Comparison of ENCODE assay signal across 24 mouse cellular contexts in genomic region chr10:104878246-104878645, GRCm38 (mm10).
"Had no signal": no experiment of that assay in that cellular context is flagged by ENCODE, and none has a peak within 500 bp of the region (broad histone marks: within the 10 kb centered on the region; RNA-seq: fewer than 3 reads in every experiment).

No protein-coding gene starts in this region.

- H3K27me3 ChIP-seq: heart, embryonic 13.5 days; heart, embryonic 15.5 days; hindbrain, embryonic 12.5 days; intestine, embryonic 15.5 days; limb, embryonic 13.5 days had no signal

- H3K9ac ChIP-seq: forebrain, postnatal 0 days; heart, embryonic 13.5 days; heart, embryonic 15.5 days; hindbrain, embryonic 12.5 days; hindbrain, embryonic 14.5 days; intestine, embryonic 15.5 days; limb, embryonic 13.5 days had no signal

- ATAC-seq: forebrain, postnatal 0 days; hindbrain, embryonic 16.5 days; inflammation-experienced regulatory T-cells, adult 6 months; intestine, embryonic 15.5 days; intestine, postnatal 0 days had no signal

- H3K4me2 ChIP-seq: heart, embryonic 11.5 days; heart, embryonic 13.5 days; heart, embryonic 15.5 days; hindbrain, embryonic 12.5 days; hindbrain, embryonic 14.5 days; intestine, embryonic 15.5 days; limb, embryonic 13.5 days had no signal

- H3K4me1 ChIP-seq: heart, embryonic 13.5 days; heart, embryonic 15.5 days; hindbrain, embryonic 12.5 days; intestine, embryonic 15.5 days; limb, embryonic 13.5 days had no signal

- H3K36me3 ChIP-seq: heart, embryonic 13.5 days; heart, embryonic 15.5 days; hindbrain, embryonic 12.5 days; intestine, embryonic 15.5 days; limb, embryonic 13.5 days had no signal

- H3K9me3 ChIP-seq: heart, embryonic 13.5 days; heart, embryonic 15.5 days; hindbrain, embryonic 12.5 days; intestine, embryonic 15.5 days; limb, embryonic 13.5 days had no signal

- H3K27ac ChIP-seq: heart, adult 2 months; heart, embryonic 13.5 days; heart, embryonic 15.5 days; hindbrain, embryonic 12.5 days; hindbrain, embryonic 14.5 days; intestine, embryonic 15.5 days; layer of hippocampus, adult 2 months; left cerebral cortex, adult 2 months; limb, embryonic 13.5 days had no signal

- DNase-seq: forebrain, postnatal 0 days; gastrocnemius, postnatal 14 days; gastrocnemius, postnatal 36 days; heart, adult 11 months; heart, adult 2 months; heart, postnatal 14 days; heart, postnatal 36 days; kidney, adult 18-20 months; kidney, adult 8-10 months; kidney, postnatal 10 days; kidney, postnatal 25 days; kidney, postnatal 4 days had no signal

- H3K4me3 ChIP-seq: heart, adult 2 months; heart, embryonic 13.5 days; heart, embryonic 15.5 days; hindbrain, embryonic 12.5 days; intestine, embryonic 15.5 days; layer of hippocampus, adult 2 months; left cerebral cortex, adult 2 months; limb, embryonic 13.5 days had no signal
